Mouse (Mus musculus): ENCODE data around the gene Ubr7.

DNA sequence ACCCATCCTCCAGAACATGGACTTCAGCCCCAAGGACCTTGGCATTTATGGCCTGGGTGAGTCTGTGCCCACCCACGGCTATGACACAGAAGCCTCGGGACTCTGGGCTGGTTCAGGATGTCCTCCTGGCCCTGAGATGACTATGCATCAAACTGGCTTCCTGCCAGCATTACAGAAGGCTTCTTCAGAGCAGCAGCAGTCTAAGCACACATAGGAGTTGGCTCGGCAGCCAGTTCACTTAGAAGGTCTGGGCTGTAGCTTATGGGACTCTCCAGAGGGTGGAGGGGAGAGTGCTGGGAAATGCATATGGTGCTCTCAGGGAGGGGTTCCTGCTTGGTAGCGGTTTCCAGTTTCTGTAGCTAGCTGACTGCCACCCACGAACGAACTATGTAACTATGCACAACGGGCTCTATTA is 32.0 kb upstream of the Ubr7 start:
- TF ChIP-seq MAFK (IDR thresholded peaks at IDR 0.05; ENCODE audit: insufficient read depth, low read depth, low read length) (no peak), CHD2 (IDR thresholded peaks at IDR 0.05; ENCODE audit: low read depth, low read length) (no peak), ZC3H11A (IDR thresholded peaks at IDR 0.05; ENCODE audit: borderline replicate concordance, low read depth, low read length) (no peak)
